ENCODE assay signal across 10 mouse cellular contexts in genomic region chr16:88823736-88824135, GRCm38 (mm10). TPM values are rescaled to one million over a fixed set of nuclear protein-coding genes. Genes with fewer than 3 reads are reported as not detected.
DNase-seq lines count a peak whose midpoint lies in the region; ATAC-seq and TF ChIP-seq lines count a peak whose summit lies in the region.
"Had no signal": no experiment of that assay in that cellular context is flagged by ENCODE, and none has a peak within 500 bp of the region (broad histone marks: within the 10 kb centered on the region; RNA-seq: fewer than 3 reads in every experiment).

No protein-coding gene starts in this region.

- no peaks in the 10 kb centered on the region for H3K4me1 ChIP-seq in intestine, postnatal 0 days (replicated peaks; ENCODE audit: control insufficient read depth, insufficient read depth, low read length)
- no peaks in the 10 kb centered on the region for H3K4me1 ChIP-seq in intestine, embryonic 16.5 days (ENCODE audit: control insufficient read depth, insufficient read depth, low read length)
- no peaks in the 10 kb centered on the region for H3K4me1 ChIP-seq in neural tube, embryonic 11.5 days (ENCODE audit: control insufficient read depth, insufficient read depth, low read length)
- H3K4me1 ChIP-seq: heart, embryonic 13.5 days had no signal

- 81% methylated on average over 3 of the region's 3 CpGs for WGBS in intestine, postnatal 0 days
- 78% methylated on average over 3 of the region's 3 CpGs for WGBS in intestine, embryonic 16.5 days
- WGBS in neural tube, embryonic 11.5 days: 75% methylated on average over 3 of the region's 3 CpGs

- TF ChIP-seq CTCF in intestine, postnatal 0 days (IDR thresholded peaks at IDR 0.05; ENCODE audit: low read depth): peak; percentile 81

- H3K4me3 ChIP-seq in intestine, postnatal 0 days (ENCODE audit: low read depth, low read length): no peak overlapping the region
- no peak overlapping the region for H3K4me3 ChIP-seq in intestine, embryonic 16.5 days (ENCODE audit: low read length)
- H3K4me3 ChIP-seq in neural tube, embryonic 11.5 days (ENCODE audit: low read depth, low read length): no peak overlapping the region
- H3K4me3 ChIP-seq: heart, embryonic 13.5 days had no signal

- H3K9me3 ChIP-seq in intestine, postnatal 0 days (ENCODE audit: control insufficient read depth): no peaks in the 10 kb centered on the region
- no peaks in the 10 kb centered on the region for H3K9me3 ChIP-seq in intestine, embryonic 16.5 days (ENCODE audit: control insufficient read depth, low read length)
- H3K9me3 ChIP-seq in neural tube, embryonic 11.5 days (ENCODE audit: control insufficient read depth, low read length): no peaks in the 10 kb centered on the region
- H3K9me3 ChIP-seq: heart, embryonic 13.5 days had no signal

- no peak overlapping the region for H3K4me2 ChIP-seq in intestine, postnatal 0 days (replicated peaks; ENCODE audit: low read depth)
- no peak overlapping the region for H3K4me2 ChIP-seq in intestine, embryonic 16.5 days (ENCODE audit: low read depth, low read length)
- no peak overlapping the region for H3K4me2 ChIP-seq in neural tube, embryonic 11.5 days (ENCODE audit: low read depth)
- H3K4me2 ChIP-seq: heart, embryonic 13.5 days had no signal

- no peaks in the 10 kb centered on the region for H3K36me3 ChIP-seq in intestine, postnatal 0 days (ENCODE audit: control insufficient read depth, insufficient read depth)
- no peaks in the 10 kb centered on the region for H3K36me3 ChIP-seq in intestine, embryonic 16.5 days (ENCODE audit: control insufficient read depth, insufficient read depth, low read length)
- H3K36me3 ChIP-seq in neural tube, embryonic 11.5 days (ENCODE audit: control insufficient read depth, insufficient read depth, low read length): no peaks in the 10 kb centered on the region
- no peaks in the 10 kb centered on the region for H3K36me3 ChIP-seq in splenic B cell, adult 2 months (ENCODE audit: control insufficient read depth, insufficient read depth, low read length, poor library complexity, severe bottlenecking)
- H3K36me3 ChIP-seq: heart, embryonic 13.5 days had no signal

- no peak overlapping the region for H3K27ac ChIP-seq in intestine, postnatal 0 days (ENCODE audit: low read depth, low read length)
- H3K27ac ChIP-seq in intestine, embryonic 16.5 days (ENCODE audit: low read length): no peak overlapping the region
- H3K27ac ChIP-seq in neural tube, embryonic 11.5 days (ENCODE audit: low read depth, low read length): no peak overlapping the region
- H3K27ac ChIP-seq: heart, embryonic 13.5 days had no signal

- H3K27me3 ChIP-seq in intestine, postnatal 0 days (replicated peaks; ENCODE audit: control insufficient read depth, insufficient read depth, low read length): no peaks in the 10 kb centered on the region
- H3K27me3 ChIP-seq in intestine, embryonic 16.5 days (replicated peaks; ENCODE audit: control insufficient read depth, insufficient read depth, low read length): no peaks in the 10 kb centered on the region
- H3K27me3 ChIP-seq in neural tube, embryonic 11.5 days (ENCODE audit: control insufficient read depth, insufficient read depth, low read length): no peaks in the 10 kb centered on the region
- no peaks in the 10 kb centered on the region for H3K27me3 ChIP-seq in splenic B cell, adult 2 months (ENCODE audit: control insufficient read depth, insufficient read depth, low read length, poor library complexity, severe bottlenecking)
- H3K27me3 ChIP-seq: heart, embryonic 13.5 days had no signal

- DNase-seq in neural tube, embryonic 11.5 days (ENCODE audit: low spot score): no peak
- no peak for DNase-seq in neural tube, embryonic 10.5 days (ENCODE audit: extremely low spot score, low spot score)
- peak; percentile 71 for DNase-seq in embryo, embryonic 10 days (ENCODE audit: low spot score)
- DNase-seq in splenic B cell, adult 2 months (ENCODE audit: low read depth, low spot score): peak; percentile 8
- DNase-seq in gastrocnemius, postnatal 4 days (ENCODE audit: low spot score in 2 of 2): no peak

- H3K9ac ChIP-seq in intestine, postnatal 0 days (ENCODE audit: low read depth, low read length): no peak overlapping the region
- H3K9ac ChIP-seq in intestine, embryonic 16.5 days (ENCODE audit: low read depth, low read length): no peak overlapping the region
- H3K9ac ChIP-seq in neural tube, embryonic 11.5 days (ENCODE audit: low read length): no peak overlapping the region
- H3K9ac ChIP-seq: heart, embryonic 13.5 days had no signal

- ATAC-seq in intestine, postnatal 0 days: no peak
- no peak for ATAC-seq in intestine, embryonic 16.5 days
- ATAC-seq in neural tube, embryonic 11.5 days (ENCODE audit: insufficient read depth, low FRiP score, low TSS enrichment): peak; percentile 45; the same call in 1 of the 2 replicates

RNA-seq across cellular contexts. Expression of gene Krtap14, which starts 2.2 kb away (rescaled TPM):
- polyA plus RNA-seq in intestine, postnatal 0 days (2015; fragmentation: Nextera tagmentation; extraction: Ambion mirVana): not detected in 2 replicates
- polyA plus RNA-seq in intestine, embryonic 16.5 days (2015; fragmentation: Nextera tagmentation; extraction: Ambion mirVana): not detected in 2 replicates
- not detected in 2 replicates for polyA plus RNA-seq in neural tube, embryonic 11.5 days (2014; fragmentation: Nextera tagmentation; extraction: Ambion mirVana)
- total RNA-seq in gastrocnemius, postnatal 4 days (2021): not detected
- polyA plus RNA-seq: heart, embryonic 13.5 days; lung, embryonic 16.5 days; small intestine, adult 2 months had no signal

RNA-seq across cellular contexts. Expression of gene Krtap15, which starts 3.7 kb away (rescaled TPM):
- polyA plus RNA-seq in intestine, postnatal 0 days (2015; fragmentation: Nextera tagmentation; extraction: Ambion mirVana): not detected in 2 replicates
- not detected in 2 replicates for polyA plus RNA-seq in intestine, embryonic 16.5 days (2015; fragmentation: Nextera tagmentation; extraction: Ambion mirVana)
- not detected in 2 replicates for polyA plus RNA-seq in neural tube, embryonic 11.5 days (2014; fragmentation: Nextera tagmentation; extraction: Ambion mirVana)
- total RNA-seq in gastrocnemius, postnatal 4 days (2021): not detected
- polyA plus RNA-seq: heart, embryonic 13.5 days; lung, embryonic 16.5 days; small intestine, adult 2 months had no signal

RNA-seq across cellular contexts. Expression of gene Gm20741, which starts 11.7 kb away (rescaled TPM):
- not detected in 2 replicates for polyA plus RNA-seq in intestine, postnatal 0 days (2015; fragmentation: Nextera tagmentation; extraction: Ambion mirVana)
- polyA plus RNA-seq in intestine, embryonic 16.5 days (2015; fragmentation: Nextera tagmentation; extraction: Ambion mirVana): not detected in 2 replicates
- not detected in 2 replicates for polyA plus RNA-seq in neural tube, embryonic 11.5 days (2014; fragmentation: Nextera tagmentation; extraction: Ambion mirVana)
- not detected for total RNA-seq in gastrocnemius, postnatal 4 days (2021)
- polyA plus RNA-seq: heart, embryonic 13.5 days; lung, embryonic 16.5 days; small intestine, adult 2 months had no signal

RNA-seq across cellular contexts. Expression of gene Krtap19-1, which starts 45.5 kb away (rescaled TPM):
- not detected in 2 replicates for polyA plus RNA-seq in intestine, postnatal 0 days (2015; fragmentation: Nextera tagmentation; extraction: Ambion mirVana)
- polyA plus RNA-seq in intestine, embryonic 16.5 days (2015; fragmentation: Nextera tagmentation; extraction: Ambion mirVana): not detected in 2 replicates
- polyA plus RNA-seq in neural tube, embryonic 11.5 days (2014; fragmentation: Nextera tagmentation; extraction: Ambion mirVana): not detected in 2 replicates
- not detected for total RNA-seq in gastrocnemius, postnatal 4 days (2021)
- polyA plus RNA-seq: heart, embryonic 13.5 days; lung, embryonic 16.5 days; small intestine, adult 2 months had no signal

RNA-seq across cellular contexts. Expression of gene Gm5965, which starts 46.0 kb away (rescaled TPM):
- polyA plus RNA-seq in intestine, postnatal 0 days (2015; fragmentation: Nextera tagmentation; extraction: Ambion mirVana): not detected in 2 replicates
- polyA plus RNA-seq in intestine, embryonic 16.5 days (2015; fragmentation: Nextera tagmentation; extraction: Ambion mirVana): not detected in 2 replicates
- polyA plus RNA-seq in neural tube, embryonic 11.5 days (2014; fragmentation: Nextera tagmentation; extraction: Ambion mirVana): not detected in 2 replicates
- not detected for total RNA-seq in gastrocnemius, postnatal 4 days (2021)
- polyA plus RNA-seq: heart, embryonic 13.5 days; lung, embryonic 16.5 days; small intestine, adult 2 months had no signal

Comparison
In these comparisons a context has a peak if more than half of its experiments do, and no peak if none do; other contexts are left out.
1. DNase-seq: peak in embryo, embryonic 10 days (single experiment) and splenic B cell, adult 2 months (single experiment); none in neural tube, embryonic 11.5 days (single experiment), neural tube, embryonic 10.5 days (single experiment) and gastrocnemius, postnatal 4 days (0 of 2).